Mouse (Mus musculus) heart, adult 2 months (tissue): ENCODE data around the gene Rpl29. TPM values are rescaled to one million over a fixed set of nuclear protein-coding genes. Genes with fewer than 3 reads are reported as not detected.

Source experiments
- DNase-seq, 2 experiments: peaks; one replicate each; pipeline ENCODE4 v3.0.0; 2021
- H3K27ac ChIP-seq: fragments of 200-600 bp; 2 replicates; pipeline ENCODE4 v1.8.1; 2022
- H3K27me3 ChIP-seq: fragments of 200-500 bp; 2 replicates; pipeline ENCODE4 v1.6.1; 2012; ENCODE audit warnings: mild to moderate bottlenecking, low read length, inconsistent platforms, mixed read lengths; ENCODE audit not compliant: control insufficient read depth, insufficient read depth
- H3K36me3 ChIP-seq: fragments of 200-500 bp; 2 replicates; pipeline ENCODE4 v1.6.1; 2012; ENCODE audit warnings: low read length, inconsistent platforms; ENCODE audit not compliant: control insufficient read depth, insufficient read depth
- H3K4me1 ChIP-seq: fragments of 200-500 bp; 2 replicates; pipeline ENCODE4 v1.6.1; 2011; ENCODE audit warnings: low read length; ENCODE audit not compliant: control insufficient read depth, insufficient read depth
- H3K4me3 ChIP-seq: fragments of 200-600 bp; 2 replicates; pipeline ENCODE4 v1.8.1; 2022
- H3K79me2 ChIP-seq: fragments of 200-500 bp; replicated peaks from 2 replicates; pipeline ENCODE4 v1.6.1; 2012; ENCODE audit warnings: mild to moderate bottlenecking, inconsistent platforms, low read length, moderate library complexity, mixed read lengths; ENCODE audit not compliant: control insufficient read depth, insufficient read depth
- H3K9ac ChIP-seq: fragments of 200-500 bp; 2 replicates; pipeline ENCODE4 v1.6.1; 2012; ENCODE audit warnings: low read depth, mild to moderate bottlenecking, control low read depth, inconsistent platforms, low read length, mixed read lengths
- CTCF ChIP-seq: fragments of 200-600 bp; IDR thresholded peaks from 2 replicates; pipeline ENCODE4 v1.8.1; 2022; ENCODE audit warnings: antibody characterized with exemption, mild to moderate bottlenecking, moderate library complexity
- EP300 ChIP-seq: fragments of 200-500 bp; IDR thresholded peaks from 2 replicates; pipeline ENCODE4 v1.6.1; 2011; ENCODE audit warnings: low read depth, low read length, control low read depth; ENCODE audit not compliant: insufficient read depth
- POLR2A ChIP-seq: fragments of 200-500 bp; IDR thresholded peaks from 2 replicates; pipeline ENCODE4 v1.6.1; 2011; ENCODE audit warnings: mild to moderate bottlenecking, low read depth, low read length, control low read depth; ENCODE audit not compliant: insufficient read depth
- WGBS: fragments of 180-500 bp; shearing (Covaris S2); methylation state at CpG from one replicate; pipeline ENCODE4 v1.1.7; 2018; 5-methylcytosine and 5-hydroxymethylcytosine counted together
- intact Hi-C: fragments of 180-260 bp; cut with DNase I; formaldehyde crosslinking; loops from one replicate; pipeline ENCODE4 v1.15.1; 2025
- polyA plus RNA-seq: library from polyadenylated mRNA; depleted of rRNA; stranded (reverse); fragments of >200 nt; gene quantifications from 2 replicates; pipeline ENCODE4 v1.2.3, GENCODE M21; 2012
- total RNA-seq, 2 experiments: library from RNA; stranded (reverse); gene quantifications; 2 replicates each; pipeline ENCODE4 v1.2.3; 2021

Rpl29 gene
- total and polyA plus RNA-seq, 3 experiments: 251 to 296 (median 287) TPM

- 0 out of 2 replicates have a peak, but pooled peaks cover 2% of the 10 kb centered on the region for H3K79me2 ChIP-seq
- no peak for TF ChIP-seq EP300
- TF ChIP-seq CTCF: no peak
- no peak for TF ChIP-seq POLR2A
- WGBS: 39% methylated on average over 17 of the region's 17 CpGs
- intact Hi-C loops: no loop called here
- peak overlapping the region; percentile 13 for H3K9ac ChIP-seq
- H3K4me1 ChIP-seq: peaks cover 15% of the 10 kb centered on the region
- H3K36me3 ChIP-seq: no peaks in the 10 kb centered on the region
- no peak for DNase-seq
- H3K27me3 ChIP-seq: no peaks in the 10 kb centered on the region
- H3K4me3 ChIP-seq: peak overlapping the region; percentile 60
- H3K27ac ChIP-seq: peak overlapping the region; percentile 82
Observed at GRCm38 (mm10) chr9:106454888-106455681, 25.8 kb downstream of the Rpl29 start.

GRCm38 (mm10) chr9:106456325-106457162 is 27.3 kb downstream of the Rpl29 start:
- no peak for DNase-seq
- Histone ChIP-seq H3K9ac (no peak overlapping the region; the same call in 1 of the 2 replicates), H3K79me2 (0 out of 2 replicates have a peak, but pooled peaks cover 2% of the 10 kb centered on the region), H3K27me3 (no peaks in the 10 kb centered on the region), H3K4me1 (peaks cover 10% of the 10 kb centered on the region), H3K36me3 (no peaks in the 10 kb centered on the region), H3K4me3 (no peak overlapping the region), H3K27ac (peak overlapping the region; percentile 82)
- intact Hi-C loops: no loop called here
- TF ChIP-seq EP300 (no peak), POLR2A (no peak), CTCF (no peak)
- WGBS: 64% methylated on average over 15 of the region's 15 CpGs

- H3K27ac ChIP-seq: peak overlapping the region; percentile 82
- no peaks in the 10 kb centered on the region for H3K27me3 ChIP-seq
- H3K4me3 ChIP-seq: no peak overlapping the region
- no peak for DNase-seq
- WGBS: 76% methylated on average over 9 of the region's 9 CpGs
- H3K79me2 ChIP-seq: 0 out of 2 replicates have a peak, but pooled peaks cover 2% of the 10 kb centered on the region
- intact Hi-C loops: no loop called here
- H3K9ac ChIP-seq: no peak overlapping the region; the same call in 1 of the 2 replicates
- peaks cover 10% of the 10 kb centered on the region for H3K4me1 ChIP-seq
- no peaks in the 10 kb centered on the region for H3K36me3 ChIP-seq
- TF ChIP-seq POLR2A (no peak), CTCF (no peak), EP300 (no peak)
Observed at GRCm38 (mm10) chr9:106457163-106457559, 27.9 kb downstream of the Rpl29 start.

GRCm38 (mm10) chr9:106457920-106458319 is 28.7 kb downstream of the Rpl29 start:
- peak overlapping the region; percentile 82 for H3K27ac ChIP-seq
- no peak overlapping the region for H3K9ac ChIP-seq
- no peaks in the 10 kb centered on the region for H3K27me3 ChIP-seq
- no peak overlapping the region for H3K4me3 ChIP-seq
- H3K4me1 ChIP-seq: peaks cover 10% of the 10 kb centered on the region
- no peaks in the 10 kb centered on the region for H3K36me3 ChIP-seq
- peak in 1 of 2 experiments; percentile 77 for DNase-seq
- 61% methylated on average over 5 of the region's 5 CpGs for WGBS
- intact Hi-C loops: no loop called here
- H3K79me2 ChIP-seq: 0 out of 2 replicates have a peak, but pooled peaks cover 2% of the 10 kb centered on the region
- TF ChIP-seq EP300 (0 out of 2 replicates have a peak, but pooled peaks have one; percentile 60), CTCF (peak; percentile 12; the same call in 1 of the 2 replicates), POLR2A (peak; percentile 48; the same call in 1 of the 2 replicates)

- peaks cover 3% of the 10 kb centered on the region; the same call in 1 of the 2 replicates for H3K4me1 ChIP-seq
- no peak overlapping the region for H3K9ac ChIP-seq
- 0 out of 2 replicates have a peak, but pooled peaks cover 2% of the 10 kb centered on the region for H3K79me2 ChIP-seq
- TF ChIP-seq POLR2A: no peak
- no peak for TF ChIP-seq EP300
- no peak for TF ChIP-seq CTCF
- no peak overlapping the region for H3K4me3 ChIP-seq
- H3K27me3 ChIP-seq: no peaks in the 10 kb centered on the region
- DNase-seq: no peak
- WGBS: 76% methylated on average over 15 of the region's 15 CpGs
- H3K27ac ChIP-seq: no peak overlapping the region
- intact Hi-C loops: no loop called here
- H3K36me3 ChIP-seq: no peaks in the 10 kb centered on the region
Observed at GRCm38 (mm10) chr9:106459946-106460345, 30.7 kb downstream of the Rpl29 start.
